Mouse (Mus musculus) liver, postnatal 0 days (tissue): ENCODE data around the gene Ankdd1a. TPM values are rescaled to one million over a fixed set of nuclear protein-coding genes. Genes with fewer than 3 reads are reported as not detected.

ENCODE experiments used
- ATAC-seq: fragments of 200-750 bp; cut with Nextera tagmentation; 2 replicates; pipeline ENCODE4 v1.8.0; 2017; ENCODE audit warnings: mild to moderate bottlenecking, moderate library complexity
- DNase-seq: peaks from one replicate; pipeline ENCODE4 v3.0.0-alpha.2; 2016
- H3K27ac ChIP-seq: fragments of 300-500 bp; sonication (generic); 2 replicates; pipeline ENCODE4 v1.5.1; 2014; ENCODE audit warnings: antibody characterized with exemption, moderate library complexity, mild to moderate bottlenecking, low read depth
- H3K27me3 ChIP-seq: fragments of 300-500 bp; sonication (generic); 2 replicates; pipeline ENCODE4 v1.6.1; 2014; ENCODE audit warnings: low read length, control low read depth, mixed read lengths; ENCODE audit not compliant: insufficient read depth
- H3K36me3 ChIP-seq: fragments of 300-500 bp; sonication (generic); replicated peaks from 2 replicates; pipeline ENCODE4 v1.6.1; 2014; ENCODE audit warnings: mild to moderate bottlenecking, control low read depth, low read length, moderate library complexity, mixed read lengths; ENCODE audit not compliant: insufficient read depth
- H3K4me1 ChIP-seq: fragments of 300-500 bp; sonication (generic); 2 replicates; pipeline ENCODE4 v1.6.1; 2014; ENCODE audit warnings: antibody characterized with exemption, mild to moderate bottlenecking, control low read depth; ENCODE audit not compliant: insufficient read depth
- H3K4me2 ChIP-seq: fragments of 300-500 bp; sonication (generic); 2 replicates; pipeline ENCODE4 v1.6.1; 2014; ENCODE audit warnings: low read depth, mild to moderate bottlenecking, low read length, moderate library complexity, mixed read lengths
- H3K4me3 ChIP-seq: fragments of 300-500 bp; sonication (generic); 2 replicates; pipeline ENCODE4 v1.5.1; 2014; ENCODE audit warnings: low read depth, low read length
- H3K9ac ChIP-seq: fragments of 300-500 bp; sonication (generic); replicated peaks from 2 replicates; pipeline ENCODE4 v1.6.1; 2014; ENCODE audit warnings: mild to moderate bottlenecking, moderate library complexity
- H3K9me3 ChIP-seq: fragments of 300-500 bp; sonication (generic); 2 replicates; pipeline ENCODE4 v1.6.1; 2016; ENCODE audit warnings: mild to moderate bottlenecking, control low read depth, low read length, mixed read lengths
- CTCF ChIP-seq: sonication (generic); IDR thresholded peaks from 2 replicates; pipeline ENCODE4 v1.5.1; 2016; ENCODE audit warnings: antibody characterized with exemption, low read depth
- EP300 ChIP-seq: IDR thresholded peaks from 2 replicates; pipeline ENCODE4 v1.6.1; 2016; ENCODE audit warnings: antibody characterized with exemption, low read depth, mild to moderate bottlenecking
- WGBS: fragments of 180-500 bp; shearing (Covaris S2); extraction: QIAGEN DNeasy Blood & Tissue Kit; methylation state at CpG from one replicate; pipeline ENCODE4 v1.1.7; 2014; ENCODE audit not compliant: insufficient replicate concordance; 5-methylcytosine and 5-hydroxymethylcytosine counted together
- polyA plus RNA-seq: library from polyadenylated mRNA; unstranded; fragments of >200 nt; fragmentation: Nextera tagmentation; extraction: Ambion mirVana; gene quantifications from 2 replicates; pipeline ENCODE4 v1.2.1, GENCODE M21; 2015

Gene Ankdd1a
- polyA plus RNA-seq, 1 experiment from 2014 or later: not detected

DNA sequence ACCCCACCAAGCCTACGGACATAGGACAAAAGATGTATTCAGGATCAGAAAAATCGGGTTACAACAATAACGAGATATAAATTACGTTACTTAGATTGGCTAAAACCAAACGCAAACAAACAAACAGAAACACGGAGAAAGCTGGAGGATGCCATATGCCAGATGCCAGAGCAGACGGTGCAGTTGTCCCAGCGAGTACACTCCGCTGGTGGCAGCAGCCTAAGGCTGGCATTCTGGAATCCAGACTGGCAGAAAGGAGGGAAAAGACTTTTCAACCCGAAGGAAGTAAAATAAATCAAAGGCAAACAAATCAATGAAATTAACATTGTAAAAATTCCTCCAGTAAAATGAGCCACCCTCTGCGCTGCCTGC is 498 bp upstream of the Ankdd1a start:
- WGBS: 38% methylated on average over 11 of the region's 11 CpGs
- Histone ChIP-seq H3K4me3 (no peak overlapping the region), H3K27ac (no peak overlapping the region), H3K36me3 (no peaks in the 10 kb centered on the region), H3K27me3 (peaks cover 8% of the 10 kb centered on the region), H3K9me3 (no peaks in the 10 kb centered on the region), H3K9ac (no peak overlapping the region), H3K4me2 (no peak overlapping the region), H3K4me1 (0 out of 2 replicates have a peak, but pooled peaks cover 3% of the 10 kb centered on the region)
- no peak for DNase-seq
- no peak for ATAC-seq
- TF ChIP-seq CTCF (no peak), EP300 (no peak)

DNA sequence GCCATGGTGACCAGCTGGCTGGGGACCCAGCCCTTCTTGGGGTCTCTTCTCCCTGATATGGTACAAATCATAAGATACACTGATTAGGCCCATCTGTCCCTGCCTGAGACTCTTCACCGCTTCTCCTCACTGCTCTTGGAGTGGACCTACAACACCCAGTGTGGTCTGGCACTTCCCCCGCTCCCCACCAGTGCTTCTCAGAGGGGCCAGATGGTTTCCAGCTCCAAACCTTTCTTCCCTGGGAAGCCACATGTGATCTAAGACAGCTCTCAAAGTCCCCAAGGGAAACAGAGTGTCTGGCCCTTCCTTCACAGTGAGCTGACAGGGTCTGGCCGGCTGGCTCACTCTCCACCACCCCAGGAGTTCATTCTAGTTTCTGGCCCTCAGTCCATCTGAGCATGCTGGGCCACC is 5.1 kb downstream of the Ankdd1a start:
- no peak overlapping the region for H3K4me2 ChIP-seq
- no peak overlapping the region for H3K4me3 ChIP-seq
- no peak overlapping the region for H3K9ac ChIP-seq
- DNase-seq (no peak), ATAC-seq (no peak)
- TF ChIP-seq EP300: no peak
- H3K9me3 ChIP-seq: no peaks in the 10 kb centered on the region
- WGBS: 75% methylated on average over 3 of the region's 3 CpGs
- peaks cover 2% of the 10 kb centered on the region; the same call in 1 of the 2 replicates for H3K4me1 ChIP-seq
- H3K27me3 ChIP-seq: peaks cover under 1% of the 10 kb centered on the region; the same call in 1 of the 2 replicates
- no peak overlapping the region for H3K27ac ChIP-seq
- no peaks in the 10 kb centered on the region for H3K36me3 ChIP-seq

DNA sequence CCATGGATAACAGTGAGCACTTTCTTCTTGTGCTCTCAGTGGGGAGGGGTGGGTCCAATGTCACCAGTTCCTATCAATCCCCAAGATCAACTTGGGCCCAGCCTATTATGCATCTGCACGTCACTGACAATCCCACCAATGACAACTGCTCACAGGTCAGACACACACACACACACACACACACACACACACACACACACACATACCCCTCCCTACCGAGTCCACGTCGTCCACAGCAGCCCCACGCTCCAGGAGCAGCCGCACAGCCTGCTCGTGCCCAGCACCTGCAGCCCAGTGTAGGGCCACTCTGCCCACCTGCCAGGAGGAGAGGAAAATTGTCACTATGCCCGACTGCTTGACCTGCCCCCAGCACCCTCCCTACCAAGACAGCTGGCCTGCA is 5.6 kb downstream of the Ankdd1a start:
- Histone ChIP-seq H3K9ac (no peak overlapping the region), H3K27me3 (no peaks in the 10 kb centered on the region), H3K27ac (no peak overlapping the region), H3K4me2 (no peak overlapping the region), H3K4me3 (no peak overlapping the region), H3K36me3 (no peaks in the 10 kb centered on the region), H3K4me1 (peaks cover 2% of the 10 kb centered on the region; the same call in 1 of the 2 replicates), H3K9me3 (no peaks in the 10 kb centered on the region)
- TF ChIP-seq CTCF: no peak
- DNase-seq: no peak
- 78% methylated on average over 8 of the region's 8 CpGs for WGBS
- no peak for ATAC-seq

DNA sequence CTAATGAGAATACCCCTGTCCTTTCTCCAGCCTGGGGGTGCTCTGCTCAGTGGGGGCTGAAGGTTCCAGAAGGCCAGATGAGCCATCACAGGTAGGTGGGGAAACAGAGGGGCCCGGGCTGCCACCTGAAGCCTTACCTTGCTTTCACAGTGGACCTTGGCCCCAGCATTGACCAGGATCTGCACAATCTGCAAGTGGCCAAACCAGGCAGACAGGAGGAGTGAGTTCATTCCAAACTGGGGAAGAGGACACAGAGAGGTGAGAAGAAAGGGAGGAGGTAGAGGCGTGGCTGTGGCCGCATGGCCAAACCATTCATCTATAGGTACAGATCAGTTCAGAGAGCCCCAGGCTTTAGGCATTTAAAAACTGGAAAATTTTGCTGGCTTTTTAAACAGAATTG is 7.5 kb downstream of the Ankdd1a start:
- 68% methylated on average over 3 of the region's 3 CpGs for WGBS
- Histone ChIP-seq H3K4me1 (peaks cover 2% of the 10 kb centered on the region; the same call in 1 of the 2 replicates), H3K36me3 (no peaks in the 10 kb centered on the region), H3K9ac (no peak overlapping the region), H3K27ac (no peak overlapping the region), H3K4me2 (no peak overlapping the region), H3K9me3 (no peaks in the 10 kb centered on the region), H3K4me3 (no peak overlapping the region), H3K27me3 (no peaks in the 10 kb centered on the region)
- ATAC-seq (no peak), DNase-seq (no peak)
- no peak for TF ChIP-seq EP300
- TF ChIP-seq CTCF: no peak

DNA sequence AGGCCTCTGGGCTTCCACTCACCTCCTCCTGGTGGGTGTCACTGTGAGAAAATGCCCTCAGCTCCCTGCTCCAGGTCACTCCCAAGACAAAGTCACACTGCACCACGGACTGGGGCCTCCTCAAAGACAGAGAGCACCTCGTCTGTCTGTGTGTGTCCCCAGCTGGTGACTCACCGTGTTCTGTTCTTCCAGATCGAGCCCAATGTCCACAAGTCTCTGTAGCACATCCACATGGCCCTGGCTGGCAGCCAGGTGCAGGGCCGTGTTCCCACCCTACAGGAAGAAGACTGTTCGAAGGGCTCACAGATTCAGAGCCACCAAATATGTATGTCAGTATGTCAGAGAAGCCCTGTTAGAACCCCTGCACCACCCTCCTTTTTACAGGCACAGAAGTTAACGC is 11.5 kb downstream of the Ankdd1a start:
- ATAC-seq (no peak), DNase-seq (no peak)
- Histone ChIP-seq H3K4me3 (no peak overlapping the region), H3K27ac (no peak overlapping the region), H3K36me3 (no peaks in the 10 kb centered on the region), H3K4me2 (no peak overlapping the region), H3K4me1 (peaks cover 2% of the 10 kb centered on the region; the same call in 1 of the 2 replicates), H3K27me3 (no peaks in the 10 kb centered on the region), H3K9me3 (no peaks in the 10 kb centered on the region), H3K9ac (no peak overlapping the region)
- no peak for TF ChIP-seq CTCF
- no peak for TF ChIP-seq EP300
- WGBS: 56% methylated on average over 7 of the region's 7 CpGs

DNA sequence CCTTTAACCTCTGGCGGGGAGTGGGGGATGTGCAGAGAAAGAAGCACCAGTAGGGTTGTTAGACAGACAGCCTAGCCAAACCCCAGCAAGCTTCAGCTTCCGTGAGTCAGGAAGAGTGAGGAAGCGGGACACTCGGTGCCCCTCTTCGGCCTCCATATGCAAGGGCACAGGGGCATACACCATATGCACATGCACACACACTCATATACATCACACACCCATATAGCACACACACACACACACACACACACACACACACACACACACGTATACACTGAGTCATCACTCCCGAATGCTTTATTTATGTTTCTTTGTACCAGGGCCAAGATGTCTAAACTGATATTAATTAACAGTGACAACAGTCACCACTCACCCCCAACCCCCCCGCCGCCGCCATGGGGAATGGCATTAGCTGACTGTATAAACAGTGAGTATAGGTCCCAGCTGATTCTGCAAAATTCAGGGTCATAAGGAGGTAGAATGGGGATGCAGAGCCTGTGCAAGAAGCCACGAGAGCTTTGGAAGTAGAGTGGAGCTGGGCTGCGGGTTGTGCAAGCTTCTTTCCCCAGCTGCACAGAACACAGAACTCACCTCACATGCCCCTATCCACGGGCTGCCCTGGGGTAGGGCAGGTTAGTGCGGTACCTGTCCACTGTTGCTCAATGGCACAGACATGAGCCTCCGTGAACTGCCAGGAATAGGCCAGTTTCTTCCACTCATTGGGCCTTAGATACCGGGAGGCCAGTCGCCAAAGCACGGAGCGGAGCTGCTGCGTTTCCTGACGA is 17.1 kb downstream of the Ankdd1a start:
- ATAC-seq: no peak
- TF ChIP-seq EP300 (no peak), CTCF (no peak)
- no peak for DNase-seq
- Histone ChIP-seq H3K4me3 (no peak overlapping the region), H3K27me3 (no peaks in the 10 kb centered on the region), H3K4me1 (no peaks in the 10 kb centered on the region), H3K9ac (no peak overlapping the region), H3K27ac (no peak overlapping the region), H3K36me3 (no peaks in the 10 kb centered on the region), H3K4me2 (no peak overlapping the region), H3K9me3 (no peaks in the 10 kb centered on the region)
- WGBS: 80% methylated on average over 21 of the region's 21 CpGs
